Mouse (Mus musculus) ES-E14 (cell line): ENCODE measurements at regions not wholly inside any gene's neighbourhood (a gene's known extent, or its start where the extent isn't known, plus 50 kb on each side); places are given as distances from the start of the nearest gene placed in this dataset.

ENCODE experiments used
- DNase-seq: peaks from one replicate; pipeline ENCODE4 v3.0.0-alpha.2; 2013; ENCODE audit warnings: low read depth, low spot score
- H3K27ac ChIP-seq: 2 replicates; pipeline ENCODE4 v1.5.1; 2012; ENCODE audit warnings: low read depth, mild to moderate bottlenecking, low read length, moderate library complexity, mixed read lengths; ENCODE audit not compliant: poor library complexity, insufficient read depth, severe bottlenecking
- H3K36me3 ChIP-seq: 2 replicates; pipeline ENCODE4 v1.6.1; 2012; ENCODE audit warnings: mild to moderate bottlenecking, low read length, moderate library complexity, mixed read lengths; ENCODE audit not compliant: control insufficient read depth, poor library complexity, insufficient read depth, severe bottlenecking
- H3K4me1 ChIP-seq, 2 experiments: fragments of 150-350 bp in 1 of 2; sonication (generic) in 1 of 2; 2 replicates each; pipeline ENCODE4 v1.6.1; 2012; ENCODE audit warnings: low read length in 2 of 2, mild to moderate bottlenecking in 1 of 2, mixed read lengths in 1 of 2; ENCODE audit not compliant: control insufficient read depth in 2 of 2, insufficient read depth in 2 of 2, poor library complexity in 1 of 2
- H3K4me3 ChIP-seq, 2 experiments: fragments of 150-350 bp in 1 of 2; sonication (generic) in 1 of 2; 2 replicates each; pipeline ENCODE4 v1.5.1; 2012; ENCODE audit warnings: low read length in 2 of 2, low read depth in 1 of 2, mild to moderate bottlenecking in 1 of 2, mixed read lengths in 1 of 2; ENCODE audit not compliant: insufficient read depth in 1 of 2, poor library complexity in 1 of 2, severe bottlenecking in 1 of 2
- H3K9ac ChIP-seq: 2 replicates; pipeline ENCODE4 v1.6.1; 2012; ENCODE audit warnings: low read depth, mild to moderate bottlenecking, low read length, mixed read lengths; ENCODE audit not compliant: poor library complexity, insufficient read depth, severe bottlenecking
- H3K9me3 ChIP-seq: fragments of 150-350 bp; sonication (generic); 2 replicates; pipeline ENCODE4 v1.6.1; 2012; ENCODE audit warnings: low read depth, mild to moderate bottlenecking, low read length; ENCODE audit not compliant: control insufficient read depth, insufficient read depth
- CHD2 ChIP-seq: IDR thresholded peaks from 2 replicates; pipeline ENCODE4 v1.6.1; 2014; ENCODE audit warnings: mild to moderate bottlenecking, low read depth, low read length, inconsistent platforms
- HCFC1 ChIP-seq: IDR thresholded peaks from 2 replicates; pipeline ENCODE4 v1.6.1; 2012; ENCODE audit warnings: low read length, inconsistent platforms, borderline replicate concordance; ENCODE audit not compliant: insufficient read depth
- MAFK ChIP-seq: IDR thresholded peaks from 2 replicates; pipeline ENCODE4 v1.6.1; 2014; ENCODE audit warnings: mild to moderate bottlenecking, low read depth, low read length, inconsistent platforms; ENCODE audit not compliant: insufficient read depth
- ZC3H11A ChIP-seq: IDR thresholded peaks from 2 replicates; pipeline ENCODE4 v1.6.1; 2012; ENCODE audit warnings: low read depth, mild to moderate bottlenecking, inconsistent platforms, low read length, borderline replicate concordance
- ZNF384 ChIP-seq: IDR thresholded peaks from 2 replicates; pipeline ENCODE4 v1.6.1; 2012; ENCODE audit warnings: low read depth, low read length, inconsistent platforms
- in situ Hi-C, 2 experiments: fragments of 600-800 bp; cut with MboI; formaldehyde crosslinking; loops; one replicate each; pipeline ENCODE4 v1.15.1; 2025; ENCODE audit warnings: low sequenced_read_pairs in 2 of 2, inconsistent platforms in 1 of 2; ENCODE audit not compliant: unreplicated experiment in 2 of 2

DNA sequence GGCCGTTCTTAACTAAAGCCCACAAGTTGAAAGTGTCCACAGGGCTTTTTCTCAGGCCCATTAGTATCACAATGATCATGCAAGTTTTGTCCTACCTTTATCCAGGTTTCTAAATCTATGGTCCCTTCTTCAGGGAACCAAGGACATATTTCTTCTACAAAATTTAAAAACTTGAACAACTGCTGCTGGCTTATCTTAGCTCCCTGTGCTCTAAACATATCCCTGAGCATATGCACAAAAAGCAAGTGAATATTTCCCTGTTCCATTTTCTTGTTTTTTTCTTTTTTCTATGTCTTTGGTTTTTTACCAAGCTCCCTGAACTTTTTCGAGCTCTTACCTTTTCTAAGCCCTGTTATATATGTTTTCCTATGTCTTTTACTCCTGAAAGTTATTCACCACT, 201.9 kb downstream of the Mbip start:
- H3K27ac ChIP-seq: no peak overlapping the region
- H3K9ac ChIP-seq: no peak overlapping the region
- TF ChIP-seq HCFC1: no peak
- no peak for TF ChIP-seq MAFK
- TF ChIP-seq CHD2: no peak
- TF ChIP-seq ZC3H11A: no peak
- TF ChIP-seq ZNF384: no peak
- no peak for DNase-seq
- H3K9me3 ChIP-seq: 0 out of 2 replicates have a peak, but pooled peaks cover 2% of the 10 kb centered on the region
- H3K36me3 ChIP-seq: no peaks in the 10 kb centered on the region
- in situ Hi-C loops: no loop called here
- H3K4me1 ChIP-seq: no peaks in the 10 kb centered on the region
- no peak overlapping the region for H3K4me3 ChIP-seq

GRCm38 (mm10) chr12:56114446-56114845, 231.2 kb downstream of the Mbip start:
- no peak overlapping the region for H3K4me3 ChIP-seq
- no peak overlapping the region for H3K27ac ChIP-seq
- no peaks in the 10 kb centered on the region for H3K4me1 ChIP-seq
- no peak overlapping the region for H3K9ac ChIP-seq
- TF ChIP-seq CHD2 (no peak), ZNF384 (no peak), MAFK (no peak), ZC3H11A (no peak), HCFC1 (no peak)
- in situ Hi-C loops: no loop called here
- no peaks in the 10 kb centered on the region for H3K36me3 ChIP-seq
- DNase-seq: no peak
- H3K9me3 ChIP-seq: no peaks in the 10 kb centered on the region

DNA sequence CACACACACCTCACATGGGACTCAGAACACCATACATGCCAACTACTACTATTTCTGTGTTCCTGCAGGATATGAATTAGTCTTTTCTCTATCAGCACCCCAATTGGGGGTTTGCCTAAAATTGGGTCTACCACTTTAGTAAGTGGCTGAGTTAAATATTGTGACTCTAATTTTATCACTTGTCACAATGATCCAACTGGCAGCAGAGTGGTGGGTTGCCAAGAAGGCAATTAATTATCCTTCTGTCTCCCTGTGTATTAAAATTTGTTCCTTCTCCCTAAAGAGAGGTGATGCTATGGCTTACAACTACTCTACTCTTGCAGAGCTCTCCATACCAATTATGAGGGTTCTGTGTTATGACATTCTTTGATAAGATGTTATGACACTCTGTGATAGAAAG, 245.3 kb downstream of the Brms1l start:
- no peak overlapping the region for H3K9ac ChIP-seq
- H3K4me3 ChIP-seq: no peak overlapping the region
- no peaks in the 10 kb centered on the region for H3K36me3 ChIP-seq
- no peak for DNase-seq
- H3K9me3 ChIP-seq: no peaks in the 10 kb centered on the region
- no peak overlapping the region for H3K27ac ChIP-seq
- in situ Hi-C loops: no loop called here
- no peak for TF ChIP-seq HCFC1
- no peak for TF ChIP-seq MAFK
- TF ChIP-seq ZC3H11A: no peak
- no peak for TF ChIP-seq ZNF384
- TF ChIP-seq CHD2: no peak
- H3K4me1 ChIP-seq: no peaks in the 10 kb centered on the region

GRCm38 (mm10) chr12:56064183-56064582, 228.1 kb downstream of the Brms1l start:
- no peaks in the 10 kb centered on the region for H3K4me1 ChIP-seq
- no peaks in the 10 kb centered on the region for H3K36me3 ChIP-seq
- H3K27ac ChIP-seq: no peak overlapping the region
- DNase-seq: no peak
- in situ Hi-C loops: loop anchor here in 1 of 2 experiments (25.0 kb wide), 1 partner anchor 573 kb away; no protein-coding TSS in a partner anchor
- H3K9me3 ChIP-seq: no peaks in the 10 kb centered on the region
- H3K9ac ChIP-seq: no peak overlapping the region
- no peak for TF ChIP-seq ZNF384
- no peak for TF ChIP-seq HCFC1
- TF ChIP-seq CHD2: no peak
- no peak for TF ChIP-seq MAFK
- TF ChIP-seq ZC3H11A: no peak
- no peak overlapping the region for H3K4me3 ChIP-seq

DNA sequence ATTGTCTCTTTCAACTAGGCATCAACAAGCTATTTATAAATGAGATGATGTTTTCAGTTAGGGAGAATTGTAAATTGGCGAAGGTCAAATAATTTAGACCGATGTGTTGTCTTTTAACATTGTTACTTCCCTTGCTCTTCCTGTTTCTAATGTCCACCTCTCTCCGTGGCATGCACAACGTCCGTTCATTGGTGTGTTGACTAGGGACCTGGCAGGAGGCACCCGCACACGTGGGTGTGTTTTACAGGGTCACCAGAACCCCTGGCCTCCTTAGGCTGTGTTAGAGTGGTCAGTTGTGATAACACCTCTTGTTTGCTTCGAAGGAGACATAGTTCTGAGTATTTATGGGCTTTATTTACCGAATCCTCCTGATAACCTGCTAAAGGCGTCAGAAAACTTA, 222.8 kb downstream of the Brms1l start:
- in situ Hi-C loops: loop anchor here in 1 of 2 experiments (10.0 to 25.0 kb wide), 2 partner anchors 346 to 578 kb away; no protein-coding TSS in a partner anchor
- TF ChIP-seq ZNF384 (no peak), CHD2 (no peak), ZC3H11A (no peak), MAFK (no peak), HCFC1 (no peak)
- Histone ChIP-seq H3K27ac (no peak overlapping the region), H3K4me1 (no peaks in the 10 kb centered on the region), H3K9ac (no peak overlapping the region), H3K9me3 (no peaks in the 10 kb centered on the region), H3K36me3 (no peaks in the 10 kb centered on the region), H3K4me3 (no peak overlapping the region)
- no peak for DNase-seq
